Mouse (Mus musculus) gastrocnemius, adult 18-20 months (tissue): Measurements from ENCODE around the gene Gm10778. TPM values are rescaled to one million over a fixed set of nuclear protein-coding genes. Genes with fewer than 3 reads are reported as not detected.
"Not testable (repeated sequence)": the region's sequence is repeated elsewhere in the genome, so short reads cannot be mapped to it uniquely, and the experiment has no call there.

Experiments
- DNase-seq: peaks from one replicate; pipeline ENCODE4 v3.0.0; 2021; ENCODE audit warnings: low spot score
- total RNA-seq, 2 experiments: library from RNA; stranded (reverse); gene quantifications; 2 replicates each; pipeline ENCODE4 v1.2.3; 2021

Gene Gm10778
- total RNA-seq, 2 experiments from 2014 or later = 1.4 to 1.6 TPM

GRCm38 (mm10) chr10:81627836-81628220 lies 21.0 kb upstream of the Gm10778 start:
- peak; percentile 28 for DNase-seq

GRCm38 (mm10) chr10:81628390-81628789 lies 20.5 kb upstream of the Gm10778 start, which contains the start of gene Ankrd24:
Ankrd24 (plus strand) TSS chr10:81628540.
- DNase-seq = no peak

GRCm38 (mm10) chr10:81633253-81634099 lies 15.4 kb upstream of the Gm10778 start:
- peak; percentile 73 for DNase-seq

GRCm38 (mm10) chr10:81636338-81636737 lies 12.5 kb upstream of the Gm10778 start:
- no peak for DNase-seq

- DNase-seq = no peak
Measured at GRCm38 (mm10) chr10:81638101-81638500, 10.8 kb upstream of the Gm10778 start.

GRCm38 (mm10) chr10:81640825-81641224 lies 8.0 kb upstream of the Gm10778 start:
- DNase-seq = not testable (repeated sequence)

- no peak for DNase-seq
Measured at GRCm38 (mm10) chr10:81641566-81641965, 7.3 kb upstream of the Gm10778 start.

GRCm38 (mm10) chr10:81641978-81642647 lies 6.7 kb upstream of the Gm10778 start:
- no peak for DNase-seq

- no peak for DNase-seq
Measured at GRCm38 (mm10) chr10:81642648-81643448, 6.0 kb upstream of the Gm10778 start.

- peak; percentile 94 for DNase-seq
Measured at GRCm38 (mm10) chr10:81643449-81644055, 5.3 kb upstream of the Gm10778 start.

- DNase-seq = no peak
Measured at GRCm38 (mm10) chr10:81644162-81644561, 4.7 kb upstream of the Gm10778 start.

- no peak for DNase-seq
Measured at GRCm38 (mm10) chr10:81644716-81645115, 4.1 kb upstream of the Gm10778 start.

- no peak for DNase-seq
Measured at GRCm38 (mm10) chr10:81645391-81645790, 3.5 kb upstream of the Gm10778 start.

- no peak for DNase-seq
Measured at GRCm38 (mm10) chr10:81646015-81646555, 2.8 kb upstream of the Gm10778 start.

- DNase-seq = no peak
Measured at GRCm38 (mm10) chr10:81655178-81655577, 6.3 kb downstream of the Gm10778 start.

- DNase-seq = no peak
Measured at GRCm38 (mm10) chr10:81656174-81656573, 7.3 kb downstream of the Gm10778 start.

- not testable (repeated sequence) for DNase-seq
Measured at GRCm38 (mm10) chr10:81687114-81687513, 38.3 kb downstream of the Gm10778 start.

GRCm38 (mm10) chr10:81704531-81705301 lies 55.9 kb downstream of the Gm10778 start, which contains the start of gene Zfp433:
Zfp433 (plus strand) TSS chr10:81704825.
- DNase-seq = not testable (repeated sequence)
